Mouse (Mus musculus): Measurements from ENCODE around the gene Cyp2f2. TPM values are rescaled to one million over a fixed set of nuclear protein-coding genes. Genes with fewer than 3 reads are reported as not detected.

Gene Cyp2f2
- polyA plus RNA-seq, 1 experiment = 5.3 TPM

DNA sequence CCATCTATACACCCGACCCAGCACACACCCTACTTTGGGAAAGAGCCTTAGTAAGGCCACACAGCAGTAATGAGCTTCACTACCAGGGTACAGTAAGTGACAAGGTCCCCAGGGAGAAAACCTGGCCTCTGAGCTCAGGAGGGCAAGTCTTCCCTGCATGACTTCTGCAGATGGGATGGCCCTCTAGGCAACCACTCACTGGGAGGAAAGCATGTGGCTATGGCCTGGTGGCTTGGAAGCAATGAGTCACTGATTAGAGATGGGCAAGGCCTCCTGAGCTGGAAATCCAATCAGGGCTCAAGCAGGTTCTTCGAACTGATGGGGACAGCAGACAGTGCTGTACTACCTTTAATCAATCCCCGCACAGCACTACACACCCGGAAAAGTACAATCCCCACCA lies 42.0 kb downstream of the Cyp2f2 start:
- no peak for TF ChIP-seq CTCF (conservative IDR thresholded peaks at IDR 0.05; ENCODE audit: insufficient read depth, insufficient read length, low read depth, low read length)
- no peak for TF ChIP-seq POLR2A (IDR thresholded peaks at IDR 0.05; ENCODE audit: low read depth, low read length)
- H3K36me3 ChIP-seq (ENCODE audit: control insufficient read depth, insufficient read depth, low read length) = no peaks in the 10 kb centered on the region; the same call in 1 of the 2 replicates
- no peak overlapping the region for H3K4me3 ChIP-seq (ENCODE audit: insufficient read depth, low read depth, low read length)
- H3K27me3 ChIP-seq (replicated peaks; ENCODE audit: control insufficient read depth, insufficient read depth, low read length) = no peaks in the 10 kb centered on the region
- peaks cover 31% of the 10 kb centered on the region for H3K4me1 ChIP-seq (ENCODE audit: control insufficient read depth, insufficient read depth, low read length)
- H3K27ac ChIP-seq (ENCODE audit: insufficient read depth, low read depth, low read length) = no peak overlapping the region
- peak; percentile 26 for DNase-seq
- WGBS = 64% methylated on average over 4 of the region's 4 CpGs

GRCm38 (mm10) chr7:27162780-27163449 lies 43.2 kb downstream of the Cyp2f2 start:
- Histone ChIP-seq H3K27me3 (replicated peaks; ENCODE audit: control insufficient read depth, insufficient read depth, low read length) (no peaks in the 10 kb centered on the region), H3K36me3 (ENCODE audit: control insufficient read depth, insufficient read depth, low read length) (no peaks in the 10 kb centered on the region; the same call in 1 of the 2 replicates), H3K4me1 (ENCODE audit: control insufficient read depth, insufficient read depth, low read length) (peaks cover 37% of the 10 kb centered on the region), H3K4me3 (ENCODE audit: insufficient read depth, low read depth, low read length) (no peak overlapping the region), H3K27ac (ENCODE audit: insufficient read depth, low read depth, low read length) (no peak overlapping the region)
- WGBS = 61% methylated on average over 5 of the region's 5 CpGs
- no peak for DNase-seq
- TF ChIP-seq CTCF (conservative IDR thresholded peaks at IDR 0.05; ENCODE audit: insufficient read depth, insufficient read length, low read depth, low read length) (no peak), POLR2A (IDR thresholded peaks at IDR 0.05; ENCODE audit: low read depth, low read length) (no peak)

GRCm38 (mm10) chr7:27163450-27163805 lies 43.7 kb downstream of the Cyp2f2 start:
- no peak for DNase-seq
- H3K27ac ChIP-seq (ENCODE audit: insufficient read depth, low read depth, low read length) = no peak overlapping the region
- no peaks in the 10 kb centered on the region; the same call in 1 of the 2 replicates for H3K36me3 ChIP-seq (ENCODE audit: control insufficient read depth, insufficient read depth, low read length)
- WGBS = 46% methylated on average over 5 of the region's 5 CpGs
- peaks cover 42% of the 10 kb centered on the region for H3K4me1 ChIP-seq (ENCODE audit: control insufficient read depth, insufficient read depth, low read length)
- TF ChIP-seq POLR2A (IDR thresholded peaks at IDR 0.05; ENCODE audit: low read depth, low read length) (no peak), CTCF (conservative IDR thresholded peaks at IDR 0.05; ENCODE audit: insufficient read depth, insufficient read length, low read depth, low read length) (no peak)
- no peak overlapping the region for H3K4me3 ChIP-seq (ENCODE audit: insufficient read depth, low read depth, low read length)
- no peaks in the 10 kb centered on the region for H3K27me3 ChIP-seq (replicated peaks; ENCODE audit: control insufficient read depth, insufficient read depth, low read length)

DNA sequence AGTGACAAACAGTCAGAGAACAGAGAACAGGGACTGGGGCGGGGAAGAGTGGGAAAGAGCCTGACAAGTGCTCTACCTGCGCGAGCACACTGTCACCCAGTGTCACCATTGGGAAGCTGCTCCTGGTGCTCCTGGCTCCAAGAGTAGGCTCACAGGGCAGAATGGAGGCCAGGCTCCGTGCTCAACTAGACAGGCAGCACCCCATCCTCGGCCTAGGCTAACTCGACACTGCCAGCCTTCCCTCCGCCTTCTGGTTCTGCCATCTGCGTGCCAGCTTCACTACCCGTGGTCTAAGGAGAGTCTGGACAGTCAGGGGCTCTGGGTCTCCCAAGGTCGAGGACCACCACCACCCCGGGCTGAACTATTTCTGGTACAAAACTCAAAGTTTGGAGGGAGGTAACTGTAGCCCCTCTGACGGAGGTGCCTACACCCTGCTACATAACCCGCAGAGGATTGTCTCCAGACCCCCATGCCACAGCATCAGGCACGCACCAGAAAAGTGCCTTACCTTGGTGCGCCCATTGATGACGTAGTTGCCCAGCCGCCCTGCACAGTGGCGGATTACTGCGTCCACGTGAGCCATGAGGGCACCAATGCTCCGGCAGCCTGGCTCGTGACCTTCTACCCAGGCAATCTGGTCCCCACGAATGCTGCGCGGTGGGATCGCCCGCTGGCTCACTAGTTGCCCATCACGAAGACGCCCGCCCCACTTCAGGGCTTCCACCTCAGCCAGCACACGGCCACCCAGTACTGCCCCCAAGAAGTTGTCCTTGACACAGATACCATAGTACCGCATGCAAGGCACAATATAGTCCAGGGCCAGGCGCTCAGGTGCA lies 44.6 kb downstream of the Cyp2f2 start:
- H3K27ac ChIP-seq (ENCODE audit: insufficient read depth, low read depth, low read length) = peak overlapping the region; percentile 39

GRCm38 (mm10) chr7:27165007-27165655 lies 45.4 kb downstream of the Cyp2f2 start:
- peaks cover 43% of the 10 kb centered on the region for H3K4me1 ChIP-seq (ENCODE audit: control insufficient read depth, insufficient read depth, low read length)
- H3K27ac ChIP-seq (ENCODE audit: insufficient read depth, low read depth, low read length) = peak overlapping the region; percentile 97
- H3K36me3 ChIP-seq (ENCODE audit: control insufficient read depth, insufficient read depth, low read length) = no peaks in the 10 kb centered on the region; the same call in 1 of the 2 replicates

More for the DNA sequence above, 44.6 kb downstream of the Cyp2f2 start:
- DNase-seq = peak; percentile 42
- 77% methylated on average over 33 of the region's 33 CpGs for WGBS
- H3K27me3 ChIP-seq (replicated peaks; ENCODE audit: control insufficient read depth, insufficient read depth, low read length) = no peaks in the 10 kb centered on the region
- no peaks in the 10 kb centered on the region; the same call in 1 of the 2 replicates for H3K36me3 ChIP-seq (ENCODE audit: control insufficient read depth, insufficient read depth, low read length)
- TF ChIP-seq POLR2A (IDR thresholded peaks at IDR 0.05; ENCODE audit: low read depth, low read length) = no peak
- TF ChIP-seq CTCF (conservative IDR thresholded peaks at IDR 0.05; ENCODE audit: insufficient read depth, insufficient read length, low read depth, low read length) = no peak
- H3K4me3 ChIP-seq (ENCODE audit: insufficient read depth, low read depth, low read length) = peak overlapping the region; percentile 9; the same call in 1 of the 2 replicates
- peaks cover 44% of the 10 kb centered on the region for H3K4me1 ChIP-seq (ENCODE audit: control insufficient read depth, insufficient read depth, low read length)

DNA sequence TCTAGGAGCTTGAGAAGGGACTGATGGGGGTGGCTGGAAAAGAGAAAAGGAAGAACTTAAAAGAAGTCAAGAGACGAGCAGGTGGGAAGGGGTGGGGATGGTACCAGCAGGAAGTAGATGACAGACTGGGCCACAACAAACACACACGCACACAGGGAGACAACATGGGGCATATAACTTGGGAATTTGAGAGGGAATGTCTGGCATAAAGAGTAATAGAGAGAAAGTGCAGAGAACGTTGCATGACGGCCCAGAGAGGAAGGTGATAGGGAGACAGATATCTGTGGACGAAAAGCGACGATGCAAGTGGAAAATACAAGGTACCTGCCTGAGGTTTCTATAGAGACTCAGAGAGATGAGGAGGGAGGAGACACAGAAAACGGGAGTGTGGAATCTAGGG lies 46.0 kb downstream of the Cyp2f2 start:
- WGBS = 0% methylated on average over 8 of the region's 8 CpGs
- Histone ChIP-seq H3K36me3 (ENCODE audit: control insufficient read depth, insufficient read depth, low read length) (no peaks in the 10 kb centered on the region; the same call in 1 of the 2 replicates), H3K4me1 (ENCODE audit: control insufficient read depth, insufficient read depth, low read length) (peaks cover 39% of the 10 kb centered on the region), H3K27me3 (replicated peaks; ENCODE audit: control insufficient read depth, insufficient read depth, low read length) (no peaks in the 10 kb centered on the region), H3K4me3 (ENCODE audit: insufficient read depth, low read depth, low read length) (peak overlapping the region; percentile 93), H3K27ac (ENCODE audit: insufficient read depth, low read depth, low read length) (peak overlapping the region; percentile 97)
- TF ChIP-seq CTCF (conservative IDR thresholded peaks at IDR 0.05; ENCODE audit: insufficient read depth, insufficient read length, low read depth, low read length) (no peak), POLR2A (IDR thresholded peaks at IDR 0.05; ENCODE audit: low read depth, low read length) (no peak)
- no peak for DNase-seq

More at GRCm38 (mm10) chr7:27165007-27165655, 45.4 kb downstream of the Cyp2f2 start:
- 39% methylated on average over 23 of the region's 23 CpGs for WGBS
- DNase-seq = peak; percentile 67
- no peak for TF ChIP-seq POLR2A (IDR thresholded peaks at IDR 0.05; ENCODE audit: low read depth, low read length)
- no peaks in the 10 kb centered on the region for H3K27me3 ChIP-seq (replicated peaks; ENCODE audit: control insufficient read depth, insufficient read depth, low read length)
- peak overlapping the region; percentile 93 for H3K4me3 ChIP-seq (ENCODE audit: insufficient read depth, low read depth, low read length)
